Mouse (Mus musculus) hindbrain, postnatal 0 days (tissue): ENCODE data around the gene Zcchc9. TPM values are rescaled to one million over a fixed set of nuclear protein-coding genes. Genes with fewer than 3 reads are reported as not detected.

ENCODE experiments used
- ATAC-seq: fragments of 200-750 bp; cut with Nextera tagmentation; 2 replicates; pipeline ENCODE4 v1.8.0; 2017; ENCODE audit warnings: mild to moderate bottlenecking, moderate TSS enrichment, moderate library complexity
- DNase-seq: peaks from one replicate; pipeline ENCODE4 v3.0.0-alpha.2; 2015; ENCODE audit warnings: low spot score
- H3K27ac ChIP-seq: fragments of 300-500 bp; sonication (generic); 2 replicates; pipeline ENCODE4 v1.5.1; 2014; ENCODE audit warnings: mild to moderate bottlenecking
- H3K27me3 ChIP-seq: fragments of 300-500 bp; sonication (generic); 2 replicates; pipeline ENCODE4 v1.6.1; 2014; ENCODE audit warnings: low read length, mixed read lengths; ENCODE audit not compliant: insufficient read depth
- H3K36me3 ChIP-seq: fragments of 300-500 bp; sonication (generic); 2 replicates; pipeline ENCODE4 v1.6.1; 2014; ENCODE audit warnings: low read length, mixed read lengths; ENCODE audit not compliant: insufficient read depth
- H3K4me1 ChIP-seq: fragments of 300-500 bp; sonication (generic); 2 replicates; pipeline ENCODE4 v1.6.1; 2014; ENCODE audit warnings: antibody characterized with exemption, low read length, mixed read lengths; ENCODE audit not compliant: insufficient read depth
- H3K4me2 ChIP-seq: fragments of 300-500 bp; sonication (generic); 2 replicates; pipeline ENCODE4 v1.6.1; 2014; ENCODE audit warnings: low read depth, mild to moderate bottlenecking, low read length, moderate library complexity, mixed read lengths
- H3K4me3 ChIP-seq: fragments of 300-500 bp; sonication (generic); 2 replicates; pipeline ENCODE4 v1.5.1; 2014; ENCODE audit warnings: low read length
- H3K9ac ChIP-seq: fragments of 300-500 bp; sonication (generic); replicated peaks from 2 replicates; pipeline ENCODE4 v1.6.1; 2014; ENCODE audit warnings: mild to moderate bottlenecking, low read length, moderate library complexity, mixed read lengths
- H3K9me3 ChIP-seq: fragments of 300-500 bp; sonication (generic); 2 replicates; pipeline ENCODE4 v1.6.1; 2016; ENCODE audit warnings: low read length, mixed read lengths
- CTCF ChIP-seq: IDR thresholded peaks from 2 replicates; pipeline ENCODE4 v1.5.1; 2016; ENCODE audit warnings: antibody characterized with exemption, control low read depth, low read depth
- WGBS: fragments of 180-500 bp; shearing (Covaris S2); extraction: QIAGEN DNeasy Blood & Tissue Kit; methylation state at CpG from one replicate; pipeline ENCODE4 v1.1.7; 2014; 5-methylcytosine and 5-hydroxymethylcytosine counted together
- polyA plus RNA-seq: library from polyadenylated mRNA; unstranded; fragments of >200 nt; fragmentation: Nextera tagmentation; extraction: Ambion mirVana; gene quantifications from 2 replicates; pipeline ENCODE4 v1.2.1, GENCODE M21; 2015
- total RNA-seq: library from RNA; depleted of rRNA; stranded (reverse); fragments of >200 nt; gene quantifications from 2 replicates; pipeline ENCODE4 v1.2.3, GENCODE M21; 2014; rRNA removed

The Zcchc9 gene
- total RNA-seq (6.7 and 10.4 TPM in 2 replicates), polyA plus RNA-seq (14.9 and 15.1 TPM in 2 replicates)

- no peaks in the 10 kb centered on the region for H3K9me3 ChIP-seq
Observed at GRCm38 (mm10) chr13:91807155-91807839, at the start of gene Zcchc9. TSS of gene Zcchc9 (minus strand) at chr13:91807705.

GRCm38 (mm10) chr13:91854412-91854811 lies 46.9 kb upstream of the Zcchc9 start:
- no peak for TF ChIP-seq CTCF
- Histone ChIP-seq H3K4me2 (no peak overlapping the region), H3K27ac (no peak overlapping the region), H3K4me3 (no peak overlapping the region), H3K27me3 (no peaks in the 10 kb centered on the region), H3K9me3 (no peaks in the 10 kb centered on the region), H3K9ac (no peak overlapping the region), H3K36me3 (no peaks in the 10 kb centered on the region), H3K4me1 (no peaks in the 10 kb centered on the region)
- no peak for DNase-seq
- WGBS: 73% methylated on average over 3 of the region's 3 CpGs
- no peak for ATAC-seq

More at GRCm38 (mm10) chr13:91807155-91807839, at the start of gene Zcchc9:
- under 1% methylated on average over 50 of the region's 50 CpGs for WGBS
- peaks cover 9% of the 10 kb centered on the region; the same call in 1 of the 2 replicates for H3K36me3 ChIP-seq
- H3K4me2 ChIP-seq: peak within 1 kb of the TSS; percentile 54
- peak within 1 kb of the TSS; percentile 97 for H3K27ac ChIP-seq
- peak within 1 kb of the TSS; percentile 90 for H3K4me3 ChIP-seq
- peak; percentile 96 for DNase-seq
- peak within 1 kb of the TSS; percentile 96 for H3K9ac ChIP-seq
- TF ChIP-seq CTCF: peak; percentile 57
- ATAC-seq: peak; percentile 99
- no peaks in the 10 kb centered on the region for H3K27me3 ChIP-seq
- H3K4me1 ChIP-seq: no peaks in the 10 kb centered on the region

- no peak overlapping the region for H3K4me2 ChIP-seq
- H3K4me3 ChIP-seq: no peak overlapping the region
- no peak for TF ChIP-seq CTCF
- DNase-seq (no peak), ATAC-seq (no peak)
- H3K9ac ChIP-seq: no peak overlapping the region
- no peak overlapping the region for H3K27ac ChIP-seq
- no peaks in the 10 kb centered on the region for H3K27me3 ChIP-seq
- H3K9me3 ChIP-seq: no peaks in the 10 kb centered on the region
- H3K36me3 ChIP-seq: no peaks in the 10 kb centered on the region
- no peaks in the 10 kb centered on the region for H3K4me1 ChIP-seq
Observed at GRCm38 (mm10) chr13:91827876-91828275, 20.4 kb upstream of the Zcchc9 start.

- WGBS: 83% methylated on average over 2 of the region's 2 CpGs
- H3K4me1 ChIP-seq: no peaks in the 10 kb centered on the region
- no peak for TF ChIP-seq CTCF
- H3K4me2 ChIP-seq: no peak overlapping the region
- no peak overlapping the region for H3K9ac ChIP-seq
- no peak overlapping the region for H3K27ac ChIP-seq
- no peaks in the 10 kb centered on the region for H3K36me3 ChIP-seq
- H3K9me3 ChIP-seq: no peaks in the 10 kb centered on the region
- ATAC-seq (no peak), DNase-seq (no peak)
- H3K4me3 ChIP-seq: no peak overlapping the region
- H3K27me3 ChIP-seq: no peaks in the 10 kb centered on the region
Observed at GRCm38 (mm10) chr13:91826066-91826465, 18.6 kb upstream of the Zcchc9 start.

- Histone ChIP-seq H3K36me3 (no peaks in the 10 kb centered on the region), H3K4me3 (no peak overlapping the region), H3K27ac (no peak overlapping the region), H3K4me1 (no peaks in the 10 kb centered on the region), H3K27me3 (no peaks in the 10 kb centered on the region), H3K9me3 (no peaks in the 10 kb centered on the region), H3K9ac (no peak overlapping the region), H3K4me2 (no peak overlapping the region)
- ATAC-seq (peak; percentile 32; the same call in 1 of the 2 replicates), DNase-seq (peak; percentile 53)
- WGBS: 43% methylated on average over 4 of the region's 4 CpGs
- TF ChIP-seq CTCF: no peak
Observed at GRCm38 (mm10) chr13:91824845-91825550, 17.5 kb upstream of the Zcchc9 start.

GRCm38 (mm10) chr13:91823735-91824134 lies 16.2 kb upstream of the Zcchc9 start:
- H3K4me1 ChIP-seq: no peaks in the 10 kb centered on the region
- H3K4me3 ChIP-seq: no peak overlapping the region
- TF ChIP-seq CTCF: peak; percentile 22
- H3K9ac ChIP-seq: no peak overlapping the region
- DNase-seq (no peak), ATAC-seq (no peak)
- no peaks in the 10 kb centered on the region for H3K27me3 ChIP-seq
- H3K9me3 ChIP-seq: no peaks in the 10 kb centered on the region
- no peak overlapping the region for H3K4me2 ChIP-seq
- 74% methylated on average over 6 of the region's 6 CpGs for WGBS
- H3K36me3 ChIP-seq: no peaks in the 10 kb centered on the region
- H3K27ac ChIP-seq: no peak overlapping the region
